Mouse (Mus musculus): ENCODE data around the gene Nxpe5.

Nxpe5 gene

GRCm38 (mm10) chr5:138253061-138253460 is 27.4 kb downstream of the Nxpe5 start:
- ATAC-seq (ENCODE audit: low TSS enrichment): no peak

GRCm38 (mm10) chr5:138255353-138256093 is 29.8 kb downstream of the Nxpe5 start, which contains the start of gene Lamtor4:
Gene Lamtor4 (plus strand): TSS chr5:138255482.
- ATAC-seq (ENCODE audit: low TSS enrichment): peak; percentile 99

GRCm38 (mm10) chr5:138256094-138256467 is 30.4 kb downstream of the Nxpe5 start:
- ATAC-seq (ENCODE audit: low TSS enrichment): 0 out of 2 replicates have a peak, but pooled peaks have one; percentile 7

- ATAC-seq (ENCODE audit: low TSS enrichment): no peak
These were observed 31.4 kb downstream of the Nxpe5 start for GRCm38 (mm10) chr5:138256966-138257584.

- no peak for ATAC-seq (ENCODE audit: low TSS enrichment)
These were observed 31.9 kb downstream of the Nxpe5 start for GRCm38 (mm10) chr5:138257585-138257978.

GRCm38 (mm10) chr5:138258078-138258477 is 32.4 kb downstream of the Nxpe5 start:
- ATAC-seq (ENCODE audit: low TSS enrichment): no peak

GRCm38 (mm10) chr5:138258542-138258941 is 32.8 kb downstream of the Nxpe5 start:
- no peak for ATAC-seq (ENCODE audit: low TSS enrichment)

GRCm38 (mm10) chr5:138258993-138259392 is 33.3 kb downstream of the Nxpe5 start:
- ATAC-seq (ENCODE audit: low TSS enrichment): no peak

GRCm38 (mm10) chr5:138260051-138260450 is 34.4 kb downstream of the Nxpe5 start:
- ATAC-seq (ENCODE audit: low TSS enrichment): no peak

- ATAC-seq (ENCODE audit: low TSS enrichment): no peak
These were observed 35.1 kb downstream of the Nxpe5 start for GRCm38 (mm10) chr5:138260834-138261233.

- no peak for ATAC-seq (ENCODE audit: low TSS enrichment)
These were observed 36.3 kb downstream of the Nxpe5 start for GRCm38 (mm10) chr5:138262001-138262400.

- ATAC-seq (ENCODE audit: low TSS enrichment): no peak
These were observed 37.0 kb downstream of the Nxpe5 start for GRCm38 (mm10) chr5:138262582-138263240.

- ATAC-seq (ENCODE audit: low TSS enrichment): peak; percentile 93
These were observed 37.8 kb downstream of the Nxpe5 start, which contains the start of gene BC037034 for GRCm38 (mm10) chr5:138263260-138264206. Gene BC037034 (minus strand): TSS chr5:138264033.

GRCm38 (mm10) chr5:138264207-138264578 is 38.5 kb downstream of the Nxpe5 start:
- no peak for ATAC-seq (ENCODE audit: low TSS enrichment)

GRCm38 (mm10) chr5:138265712-138266111 is 40.0 kb downstream of the Nxpe5 start:
- ATAC-seq (ENCODE audit: low TSS enrichment): no peak

GRCm38 (mm10) chr5:138267114-138267513 is 41.4 kb downstream of the Nxpe5 start:
- no peak for ATAC-seq (ENCODE audit: low TSS enrichment)

- peak; percentile 83 for ATAC-seq (ENCODE audit: low TSS enrichment)
These were observed 43.3 kb downstream of the Nxpe5 start for GRCm38 (mm10) chr5:138268980-138269379.

GRCm38 (mm10) chr5:138271232-138271631 is 45.5 kb downstream of the Nxpe5 start:
- no peak for ATAC-seq (ENCODE audit: low TSS enrichment)

- ATAC-seq (ENCODE audit: low TSS enrichment): no peak
These were observed 46.8 kb downstream of the Nxpe5 start, which contains the start of gene Gal3st4 for GRCm38 (mm10) chr5:138272409-138272923. Gene Gal3st4 (minus strand): TSS chr5:138272840.

- ATAC-seq (ENCODE audit: low TSS enrichment): no peak
These were observed 48.5 kb downstream of the Nxpe5 start for GRCm38 (mm10) chr5:138274186-138274585.
